7 mouse cellular contexts compared by ENCODE assay signal in genomic region chr19:44135072-44135959, GRCm38 (mm10). TPM values are rescaled to one million over a fixed set of nuclear protein-coding genes. Genes with fewer than 3 reads are reported as not detected.
DNase-seq lines count a peak whose midpoint lies in the region; ATAC-seq lines count a peak whose summit lies in the region.

Gene Cwf19l1, minus strand, starts transcription at chr19:44135876.

- no peaks in the 10 kb centered on the region for H3K27me3 ChIP-seq in intestine, embryonic 16.5 days (replicated peaks; ENCODE audit: control insufficient read depth, insufficient read depth, low read length)
- no peaks in the 10 kb centered on the region for H3K27me3 ChIP-seq in midbrain, embryonic 11.5 days (ENCODE audit: control insufficient read depth, insufficient read depth, low read length)

- H3K36me3 ChIP-seq in intestine, embryonic 16.5 days (ENCODE audit: control insufficient read depth, insufficient read depth, low read length), result peaks cover 8% of the 10 kb centered on the region
- H3K36me3 ChIP-seq in midbrain, embryonic 11.5 days (ENCODE audit: control insufficient read depth, insufficient read depth, low read length), result peaks cover 5% of the 10 kb centered on the region; the same call in 1 of the 2 replicates

- no peaks in the 10 kb centered on the region for H3K9me3 ChIP-seq in intestine, embryonic 16.5 days (ENCODE audit: control insufficient read depth, low read length)
- H3K9me3 ChIP-seq in midbrain, embryonic 11.5 days (ENCODE audit: control insufficient read depth, low read length), result no peaks in the 10 kb centered on the region

- H3K4me2 ChIP-seq in intestine, embryonic 16.5 days (ENCODE audit: low read depth, low read length), result peak within 1 kb of the TSS; percentile 65
- H3K4me2 ChIP-seq in midbrain, embryonic 11.5 days, result peak within 1 kb of the TSS; percentile 86

- WGBS in intestine, embryonic 16.5 days, result under 1% methylated on average over 45 of the region's 45 CpGs
- under 1% methylated on average over 45 of the region's 45 CpGs for WGBS in midbrain, embryonic 11.5 days

- ATAC-seq in intestine, embryonic 16.5 days, result peak; percentile 94
- peak; percentile 92 for ATAC-seq in midbrain, embryonic 11.5 days (ENCODE audit: low FRiP score)

- peaks cover 8% of the 10 kb centered on the region for H3K4me1 ChIP-seq in intestine, embryonic 16.5 days (ENCODE audit: control insufficient read depth, insufficient read depth, low read length)
- peaks cover 5% of the 10 kb centered on the region; the same call in 1 of the 2 replicates for H3K4me1 ChIP-seq in midbrain, embryonic 11.5 days (ENCODE audit: control insufficient read depth, insufficient read depth, low read length)

- intact Hi-C loops in left cerebral cortex, postnatal 36 days (cut with DNase I), result no loop called here

- peak within 1 kb of the TSS; percentile 75 for H3K9ac ChIP-seq in intestine, embryonic 16.5 days (ENCODE audit: low read depth, low read length)
- peak within 1 kb of the TSS; percentile 82 for H3K9ac ChIP-seq in midbrain, embryonic 11.5 days (ENCODE audit: low read length)

- H3K27ac ChIP-seq in intestine, embryonic 16.5 days (ENCODE audit: low read length), result peak within 1 kb of the TSS; percentile 86
- peak within 1 kb of the TSS; percentile 91 for H3K27ac ChIP-seq in midbrain, embryonic 11.5 days (ENCODE audit: low read depth, low read length)

- peak within 1 kb of the TSS; percentile 59 for H3K4me3 ChIP-seq in intestine, embryonic 16.5 days (ENCODE audit: low read length)
- peak within 1 kb of the TSS; percentile 76 for H3K4me3 ChIP-seq in midbrain, embryonic 11.5 days (ENCODE audit: low read depth, low read length)

- DNase-seq in adrenal gland, adult 8-10 months, result peak; percentile 87
- peak; percentile 88 for DNase-seq in embryo, embryonic 9.5 days (ENCODE audit: extremely low spot score)
- DNase-seq in gastrocnemius, postnatal 4 days (ENCODE audit: low spot score in 2 of 2), result peak; percentile 74 to 88
- peak; percentile 85 to 90 for DNase-seq in left cerebral cortex, postnatal 36 days (ENCODE audit: low spot score in 2 of 2)
- DNase-seq in midbrain, embryonic 11.5 days (ENCODE audit: low spot score, missing footprints), result peak; percentile 99
- DNase-seq in skeletal muscle tissue, adult 2 months (ENCODE audit: low read depth, low spot score), result peak; percentile 89

RNA-seq across cellular contexts. Expression of gene Cwf19l1, which starts in this region (rescaled TPM):
- total RNA-seq in adrenal gland, adult 8-10 months (2022), result 10 to 100 TPM; 24.0 to 35.8 (median 30.0) TPM
- total RNA-seq in gastrocnemius, postnatal 4 days (2021), result 10 to 100 TPM; 11.2 to 12.7 TPM
- polyA plus RNA-seq in intestine, embryonic 16.5 days (2015; fragmentation: Nextera tagmentation; extraction: Ambion mirVana), result 27.3 and 28.2 TPM in 2 replicates
- 10 to 100 TPM; 15.9 to 18.4 TPM for total RNA-seq in left cerebral cortex, postnatal 36 days (2021)
- 42.2 and 53.3 TPM in 2 replicates for polyA plus RNA-seq in midbrain, embryonic 11.5 days (2014; fragmentation: Nextera tagmentation; extraction: Ambion mirVana)

Comparison
In these comparisons a context has a peak if more than half of its experiments do, and no peak if none do; other contexts are left out.
1. Peak in every context shown above with its lines: DNase-seq, ATAC-seq, H3K4me3 ChIP-seq and H3K27ac ChIP-seq.